Mouse (Mus musculus): ENCODE results near the gene Psmb2. TPM values are rescaled to one million over a fixed set of nuclear protein-coding genes. Genes with fewer than 3 reads are reported as not detected.

The Psmb2 gene
- polyA plus RNA-seq (2014; fragmentation: Nextera tagmentation; extraction: Ambion mirVana): 430 and 438 TPM in 2 replicates

- peak within 1 kb of the TSS; percentile 99 for H3K9ac ChIP-seq (ENCODE audit: low read length)
- H3K4me1 ChIP-seq (ENCODE audit: control insufficient read depth in 2 of 2, insufficient read depth in 2 of 2, low read length in 2 of 2): peaks cover 0 to 6% of the 10 kb centered on the region in 2 experiments; a peak in 1 of 4 replicates
- peaks cover 6% of the 10 kb centered on the region; the same call in 1 of the 2 replicates for H3K36me3 ChIP-seq (ENCODE audit: control insufficient read depth, insufficient read depth, low read length)
- H3K27me3 ChIP-seq (ENCODE audit: control insufficient read depth, insufficient read depth, low read length): no peaks in the 10 kb centered on the region
- WGBS: 3% methylated on average over 48 of the region's 48 CpGs
- peak; percentile 98 for ATAC-seq (ENCODE audit: insufficient number of reproducible peaks, insufficient read depth, low FRiP score, low read depth)
- H3K27ac ChIP-seq (replicated peaks in 1 of 2; ENCODE audit: control insufficient read depth in 1 of 2, insufficient read depth in 1 of 2, low read depth in 2 of 2, low read length in 2 of 2): peak within 1 kb of the TSS; percentile 71 to 85
- no peaks in the 10 kb centered on the region for H3K9me3 ChIP-seq (ENCODE audit: control insufficient read depth, low read length)
- peak within 1 kb of the TSS; percentile 98 to 100 for H3K4me3 ChIP-seq (ENCODE audit: control insufficient read depth in 1 of 2, insufficient read depth in 1 of 2, low read depth in 1 of 2, low read length in 2 of 2)
- H3K4me2 ChIP-seq (ENCODE audit: low read length): peak within 1 kb of the TSS; percentile 93
Measured at GRCm38 (mm10) chr4:126677054-126678003, at the start of gene Psmb2. Psmb2 (plus strand) TSS chr4:126677630.

- Histone ChIP-seq H3K36me3 (ENCODE audit: control insufficient read depth, insufficient read depth, low read length) (no peaks in the 10 kb centered on the region), H3K27ac (replicated peaks in 1 of 2; ENCODE audit: control insufficient read depth in 1 of 2, insufficient read depth in 1 of 2, low read depth in 2 of 2, low read length in 2 of 2) (no peak overlapping the region), H3K4me3 (ENCODE audit: control insufficient read depth in 1 of 2, insufficient read depth in 1 of 2, low read depth in 1 of 2, low read length in 2 of 2) (no peak overlapping the region), H3K4me1 (ENCODE audit: control insufficient read depth in 2 of 2, insufficient read depth in 2 of 2, low read length in 2 of 2) (peaks cover 0 to 5% of the 10 kb centered on the region in 2 experiments; a peak in 2 of 4 replicates), H3K27me3 (ENCODE audit: control insufficient read depth, insufficient read depth, low read length) (peaks cover 11% of the 10 kb centered on the region; the same call in 1 of the 2 replicates), H3K4me2 (ENCODE audit: low read length) (no peak overlapping the region), H3K9ac (ENCODE audit: low read length) (no peak overlapping the region), H3K9me3 (ENCODE audit: control insufficient read depth, low read length) (no peaks in the 10 kb centered on the region)
- 40% methylated on average over 2 of the region's 2 CpGs for WGBS
- ATAC-seq (ENCODE audit: insufficient number of reproducible peaks, insufficient read depth, low FRiP score, low read depth): no peak
Measured at GRCm38 (mm10) chr4:126631922-126632321, 45.5 kb upstream of the Psmb2 start.

- Histone ChIP-seq H3K27me3 (ENCODE audit: control insufficient read depth, insufficient read depth, low read length) (peaks cover 11% of the 10 kb centered on the region; the same call in 1 of the 2 replicates), H3K9ac (ENCODE audit: low read length) (no peak overlapping the region), H3K36me3 (ENCODE audit: control insufficient read depth, insufficient read depth, low read length) (no peaks in the 10 kb centered on the region), H3K4me2 (ENCODE audit: low read length) (no peak overlapping the region), H3K4me3 (ENCODE audit: control insufficient read depth in 1 of 2, insufficient read depth in 1 of 2, low read depth in 1 of 2, low read length in 2 of 2) (no peak overlapping the region), H3K4me1 (ENCODE audit: control insufficient read depth in 2 of 2, insufficient read depth in 2 of 2, low read length in 2 of 2) (no peaks in the 10 kb centered on the region; a peak in 1 of 4 replicates), H3K27ac (replicated peaks in 1 of 2; ENCODE audit: control insufficient read depth in 1 of 2, insufficient read depth in 1 of 2, low read depth in 2 of 2, low read length in 2 of 2) (no peak overlapping the region), H3K9me3 (ENCODE audit: control insufficient read depth, low read length) (no peaks in the 10 kb centered on the region)
- no peak for ATAC-seq (ENCODE audit: insufficient number of reproducible peaks, insufficient read depth, low FRiP score, low read depth)
- 56% methylated on average over 3 of the region's 3 CpGs for WGBS
Measured at GRCm38 (mm10) chr4:126632668-126633067, 44.8 kb upstream of the Psmb2 start.

GRCm38 (mm10) chr4:126636330-126636729 lies 41.1 kb upstream of the Psmb2 start:
- no peak overlapping the region for H3K4me3 ChIP-seq (ENCODE audit: control insufficient read depth in 1 of 2, insufficient read depth in 1 of 2, low read depth in 1 of 2, low read length in 2 of 2)
- H3K9me3 ChIP-seq (ENCODE audit: control insufficient read depth, low read length): no peaks in the 10 kb centered on the region
- 17% methylated on average over 11 of the region's 11 CpGs for WGBS
- no peak overlapping the region for H3K9ac ChIP-seq (ENCODE audit: low read length)
- no peak for ATAC-seq (ENCODE audit: insufficient number of reproducible peaks, insufficient read depth, low FRiP score, low read depth)
- peaks cover 18% of the 10 kb centered on the region for H3K27me3 ChIP-seq (ENCODE audit: control insufficient read depth, insufficient read depth, low read length)
- no peak overlapping the region for H3K4me2 ChIP-seq (ENCODE audit: low read length)
- no peaks in the 10 kb centered on the region; a peak in 1 of 4 replicates for H3K4me1 ChIP-seq (ENCODE audit: control insufficient read depth in 2 of 2, insufficient read depth in 2 of 2, low read length in 2 of 2)
- H3K36me3 ChIP-seq (ENCODE audit: control insufficient read depth, insufficient read depth, low read length): no peaks in the 10 kb centered on the region
- H3K27ac ChIP-seq (replicated peaks in 1 of 2; ENCODE audit: control insufficient read depth in 1 of 2, insufficient read depth in 1 of 2, low read depth in 2 of 2, low read length in 2 of 2): no peak overlapping the region

GRCm38 (mm10) chr4:126637446-126637845 lies 40.0 kb upstream of the Psmb2 start:
- Histone ChIP-seq H3K27me3 (ENCODE audit: control insufficient read depth, insufficient read depth, low read length) (peaks cover 18% of the 10 kb centered on the region), H3K27ac (replicated peaks in 1 of 2; ENCODE audit: control insufficient read depth in 1 of 2, insufficient read depth in 1 of 2, low read depth in 2 of 2, low read length in 2 of 2) (no peak overlapping the region), H3K4me1 (ENCODE audit: control insufficient read depth in 2 of 2, insufficient read depth in 2 of 2, low read length in 2 of 2) (no peaks in the 10 kb centered on the region; a peak in 1 of 4 replicates), H3K36me3 (ENCODE audit: control insufficient read depth, insufficient read depth, low read length) (no peaks in the 10 kb centered on the region), H3K4me3 (ENCODE audit: control insufficient read depth in 1 of 2, insufficient read depth in 1 of 2, low read depth in 1 of 2, low read length in 2 of 2) (no peak overlapping the region), H3K9me3 (ENCODE audit: control insufficient read depth, low read length) (no peaks in the 10 kb centered on the region), H3K4me2 (ENCODE audit: low read length) (no peak overlapping the region), H3K9ac (ENCODE audit: low read length) (no peak overlapping the region)
- no peak for ATAC-seq (ENCODE audit: insufficient number of reproducible peaks, insufficient read depth, low FRiP score, low read depth)
- WGBS: 57% methylated on average over 4 of the region's 4 CpGs

- no peak overlapping the region for H3K4me3 ChIP-seq (ENCODE audit: control insufficient read depth in 1 of 2, insufficient read depth in 1 of 2, low read depth in 1 of 2, low read length in 2 of 2)
- no peaks in the 10 kb centered on the region for H3K36me3 ChIP-seq (ENCODE audit: control insufficient read depth, insufficient read depth, low read length)
- no peak overlapping the region for H3K4me2 ChIP-seq (ENCODE audit: low read length)
- ATAC-seq (ENCODE audit: insufficient number of reproducible peaks, insufficient read depth, low FRiP score, low read depth): no peak
- peaks cover 18% of the 10 kb centered on the region for H3K27me3 ChIP-seq (ENCODE audit: control insufficient read depth, insufficient read depth, low read length)
- H3K27ac ChIP-seq (replicated peaks in 1 of 2; ENCODE audit: control insufficient read depth in 1 of 2, insufficient read depth in 1 of 2, low read depth in 2 of 2, low read length in 2 of 2): no peak overlapping the region
- no peaks in the 10 kb centered on the region for H3K9me3 ChIP-seq (ENCODE audit: control insufficient read depth, low read length)
- 40% methylated on average over 7 of the region's 7 CpGs for WGBS
- H3K9ac ChIP-seq (ENCODE audit: low read length): no peak overlapping the region
- no peaks in the 10 kb centered on the region; a peak in 1 of 4 replicates for H3K4me1 ChIP-seq (ENCODE audit: control insufficient read depth in 2 of 2, insufficient read depth in 2 of 2, low read length in 2 of 2)
Measured at GRCm38 (mm10) chr4:126639339-126639738, 38.1 kb upstream of the Psmb2 start.

- Histone ChIP-seq H3K4me1 (ENCODE audit: control insufficient read depth in 2 of 2, insufficient read depth in 2 of 2, low read length in 2 of 2) (no peaks in the 10 kb centered on the region), H3K27me3 (ENCODE audit: control insufficient read depth, insufficient read depth, low read length) (peaks cover 13% of the 10 kb centered on the region; the same call in 1 of the 2 replicates), H3K4me2 (ENCODE audit: low read length) (no peak overlapping the region), H3K36me3 (ENCODE audit: control insufficient read depth, insufficient read depth, low read length) (no peaks in the 10 kb centered on the region), H3K9me3 (ENCODE audit: control insufficient read depth, low read length) (no peaks in the 10 kb centered on the region), H3K4me3 (ENCODE audit: control insufficient read depth in 1 of 2, insufficient read depth in 1 of 2, low read depth in 1 of 2, low read length in 2 of 2) (no peak overlapping the region), H3K27ac (replicated peaks in 1 of 2; ENCODE audit: control insufficient read depth in 1 of 2, insufficient read depth in 1 of 2, low read depth in 2 of 2, low read length in 2 of 2) (no peak overlapping the region), H3K9ac (ENCODE audit: low read length) (no peak overlapping the region)
- ATAC-seq (ENCODE audit: insufficient number of reproducible peaks, insufficient read depth, low FRiP score, low read depth): no peak
- WGBS: 39% methylated on average over 9 of the region's 9 CpGs
Measured at GRCm38 (mm10) chr4:126641901-126642300, 35.5 kb upstream of the Psmb2 start.

All from heart, embryonic 14.5 days (tissue).